Mouse (Mus musculus): ENCODE results near the gene Ank3.

Gene Ank3

GRCm38 (mm10) chr10:69477656-69478055 is 79.1 kb downstream of the Ank3 start:
- DNase-seq (ENCODE audit: low spot score) = no peak

- no peak for DNase-seq (ENCODE audit: low spot score)
Measured at GRCm38 (mm10) chr10:69478831-69479230, 80.3 kb downstream of the Ank3 start.

GRCm38 (mm10) chr10:69485191-69485786 is 86.7 kb downstream of the Ank3 start:
- no peak for DNase-seq (ENCODE audit: low spot score)

GRCm38 (mm10) chr10:69490182-69490581 is 91.6 kb downstream of the Ank3 start:
- no peak for DNase-seq (ENCODE audit: low spot score)

- DNase-seq (ENCODE audit: low spot score) = no peak
Measured at GRCm38 (mm10) chr10:69491975-69492374, 93.4 kb downstream of the Ank3 start.

- no peak for DNase-seq (ENCODE audit: low spot score)
Measured at GRCm38 (mm10) chr10:69497382-69497781, 98.8 kb downstream of the Ank3 start.

- DNase-seq (ENCODE audit: low spot score) = peak; percentile 77
Measured at GRCm38 (mm10) chr10:69500171-69500860, 101.7 kb downstream of the Ank3 start.

- DNase-seq (ENCODE audit: low spot score) = no peak
Measured at GRCm38 (mm10) chr10:69503791-69504190, 105.2 kb downstream of the Ank3 start.

- DNase-seq (ENCODE audit: low spot score) = no peak
Measured at GRCm38 (mm10) chr10:69507719-69508118, 109.1 kb downstream of the Ank3 start.

- DNase-seq (ENCODE audit: low spot score) = no peak
Measured at GRCm38 (mm10) chr10:69510392-69510791, 111.8 kb downstream of the Ank3 start.

- DNase-seq (ENCODE audit: low spot score) = no peak
Measured at GRCm38 (mm10) chr10:69511234-69511633, 112.7 kb downstream of the Ank3 start.

- no peak for DNase-seq (ENCODE audit: low spot score)
Measured at GRCm38 (mm10) chr10:69521977-69522376, 123.4 kb downstream of the Ank3 start.

GRCm38 (mm10) chr10:69523202-69523601 is 124.6 kb downstream of the Ank3 start:
- DNase-seq (ENCODE audit: low spot score) = no peak

- no peak for DNase-seq (ENCODE audit: low spot score)
Measured at GRCm38 (mm10) chr10:69527318-69527717, 128.7 kb downstream of the Ank3 start.

GRCm38 (mm10) chr10:69528746-69529145 is 130.2 kb downstream of the Ank3 start:
- DNase-seq (ENCODE audit: low spot score) = peak; percentile 66

GRCm38 (mm10) chr10:69530326-69530725 is 131.8 kb downstream of the Ank3 start:
- DNase-seq (ENCODE audit: low spot score) = no peak

- no peak for DNase-seq (ENCODE audit: low spot score)
Measured at GRCm38 (mm10) chr10:69531569-69531968, 133.0 kb downstream of the Ank3 start.

- peak; percentile 24 for DNase-seq (ENCODE audit: low spot score)
Measured at GRCm38 (mm10) chr10:69532169-69532730, 133.7 kb downstream of the Ank3 start.

GRCm38 (mm10) chr10:69533505-69534388 is 135.2 kb downstream of the Ank3 start:
- DNase-seq (ENCODE audit: low spot score) = peak; percentile 86

GRCm38 (mm10) chr10:69534716-69535115 is 136.1 kb downstream of the Ank3 start:
- peak; percentile 63 for DNase-seq (ENCODE audit: low spot score)

GRCm38 (mm10) chr10:69535123-69535930 is 136.8 kb downstream of the Ank3 start:
- peak; percentile 54 for DNase-seq (ENCODE audit: low spot score)

- DNase-seq (ENCODE audit: low spot score) = no peak
Measured at GRCm38 (mm10) chr10:69535931-69536200, 137.3 kb downstream of the Ank3 start.

Data from embryo, embryonic 10.5 days (tissue).